In genomic region chr9:64282404-64282987, GRCm38 (mm10) we compare ENCODE assay signal across 9 mouse cellular contexts. TPM values are rescaled to one million over a fixed set of nuclear protein-coding genes. Genes with fewer than 3 reads are reported as not detected.
DNase-seq lines count a peak whose midpoint lies in the region; ATAC-seq lines count a peak whose summit lies in the region.
"Had no signal": no experiment of that assay in that cellular context is flagged by ENCODE, and none has a peak within 500 bp of the region (broad histone marks: within the 10 kb centered on the region; RNA-seq: fewer than 3 reads in every experiment).

No protein-coding gene starts in this region.

- no peaks in the 10 kb centered on the region for H3K27me3 ChIP-seq in kidney, embryonic 14.5 days (ENCODE audit: control insufficient read depth, insufficient read depth, low read length)
- no peaks in the 10 kb centered on the region for H3K27me3 ChIP-seq in midbrain, embryonic 16.5 days (ENCODE audit: control insufficient read depth, insufficient read depth, low read depth, low read length)

- H3K27ac ChIP-seq in kidney, embryonic 14.5 days (ENCODE audit: low read depth, low read length): no peak overlapping the region
- no peak overlapping the region for H3K27ac ChIP-seq in midbrain, embryonic 16.5 days (ENCODE audit: low read length)

- no peak for DNase-seq in kidney, postnatal 4 days
- DNase-seq in c-Kit-positive CD71-negative TER-119-negative erythroid progenitor cells, embryonic 14.5 days (ENCODE audit: low read depth): peak; percentile 28
- DNase-seq in induced T-regulatory cell, adult 2 months (ENCODE audit: low read depth): peak; percentile 45
- DNase-seq in spleen, postnatal 14 days (ENCODE audit: low spot score in 2 of 2): no peak
- no peak for DNase-seq in cerebellum, adult 9-10 months
- no peak for DNase-seq in frontal cortex, postnatal 36 days (ENCODE audit: low spot score in 2 of 2)
- DNase-seq: kidney, postnatal 36 days had no signal

- H3K9ac ChIP-seq in kidney, embryonic 14.5 days (ENCODE audit: low read depth, low read length): peak overlapping the region; percentile 95
- no peak overlapping the region for H3K9ac ChIP-seq in midbrain, embryonic 16.5 days (ENCODE audit: low read depth, low read length)

- H3K36me3 ChIP-seq in kidney, embryonic 14.5 days (ENCODE audit: control insufficient read depth, insufficient read depth, low read length): no peaks in the 10 kb centered on the region
- H3K36me3 ChIP-seq in midbrain, embryonic 16.5 days (ENCODE audit: control insufficient read depth, insufficient read depth, low read length): no peaks in the 10 kb centered on the region

- ATAC-seq in kidney, embryonic 14.5 days (ENCODE audit: low FRiP score, low TSS enrichment): no peak
- no peak for ATAC-seq in midbrain, embryonic 16.5 days

- WGBS in kidney, embryonic 14.5 days: 57% methylated on average over 5 of the region's 5 CpGs
- WGBS in midbrain, embryonic 16.5 days: 68% methylated on average over 5 of the region's 5 CpGs

- H3K9me3 ChIP-seq in kidney, embryonic 14.5 days (ENCODE audit: control insufficient read depth, low read length): no peaks in the 10 kb centered on the region
- no peaks in the 10 kb centered on the region for H3K9me3 ChIP-seq in midbrain, embryonic 16.5 days (replicated peaks; ENCODE audit: control insufficient read depth, low read length, poor library complexity, severe bottlenecking)

- peaks cover 5% of the 10 kb centered on the region for H3K4me1 ChIP-seq in kidney, embryonic 14.5 days (ENCODE audit: control insufficient read depth, insufficient read depth, low read length)
- H3K4me1 ChIP-seq in midbrain, embryonic 16.5 days (ENCODE audit: control insufficient read depth, insufficient read depth, low read length): peaks cover 9% of the 10 kb centered on the region

- H3K4me3 ChIP-seq in kidney, embryonic 14.5 days (ENCODE audit: low read length): peak overlapping the region; percentile 92
- H3K4me3 ChIP-seq in midbrain, embryonic 16.5 days (ENCODE audit: low read depth, low read length): peak overlapping the region; percentile 93; the same call in 1 of the 2 replicates

- H3K4me2 ChIP-seq in kidney, embryonic 14.5 days (replicated peaks; ENCODE audit: low read depth, low read length): peak overlapping the region; percentile 66
- H3K4me2 ChIP-seq in midbrain, embryonic 16.5 days (ENCODE audit: low read length): peak overlapping the region; percentile 74

RNA-seq across cellular contexts. Expression of gene Tipin, which starts 1.1 kb away (rescaled TPM):
- polyA plus RNA-seq in kidney, embryonic 14.5 days (2014; fragmentation: Nextera tagmentation; extraction: Ambion mirVana): 279 and 325 TPM in 2 replicates
- polyA plus RNA-seq in midbrain, embryonic 16.5 days (2015; fragmentation: Nextera tagmentation; extraction: Ambion mirVana): 56.3 and 66.2 TPM in 2 replicates

RNA-seq across cellular contexts. Expression of gene Map2k1, which starts 29.1 kb away (rescaled TPM):
- 56.9 and 72.3 TPM in 2 replicates for polyA plus RNA-seq in kidney, embryonic 14.5 days (2014; fragmentation: Nextera tagmentation; extraction: Ambion mirVana)
- polyA plus RNA-seq in midbrain, embryonic 16.5 days (2015; fragmentation: Nextera tagmentation; extraction: Ambion mirVana): 62.6 and 68.4 TPM in 2 replicates

RNA-seq across cellular contexts. Expression of gene Uchl4, which starts 47.5 kb away (rescaled TPM):
- polyA plus RNA-seq in kidney, embryonic 14.5 days (2014; fragmentation: Nextera tagmentation; extraction: Ambion mirVana): 2.9 and 3.3 TPM in 2 replicates
- polyA plus RNA-seq in midbrain, embryonic 16.5 days (2015; fragmentation: Nextera tagmentation; extraction: Ambion mirVana): 2.7 and 2.9 TPM in 2 replicates

RNA-seq across cellular contexts. Expression of gene Dis3l, which starts 58.6 kb away (rescaled TPM):
- polyA plus RNA-seq in kidney, embryonic 14.5 days (2014; fragmentation: Nextera tagmentation; extraction: Ambion mirVana): 11.9 and 24.6 TPM in 2 replicates
- polyA plus RNA-seq in midbrain, embryonic 16.5 days (2015; fragmentation: Nextera tagmentation; extraction: Ambion mirVana): 23.7 and 24.3 TPM in 2 replicates

Comparison
In these comparisons a context has a peak if more than half of its experiments do, and no peak if none do; other contexts are left out.
1. DNase-seq: peak in c-Kit-positive CD71-negative TER-119-negative erythroid progenitor cells, embryonic 14.5 days (single experiment) and induced T-regulatory cell, adult 2 months (single experiment); none in kidney, postnatal 4 days (0 of 2), spleen, postnatal 14 days (0 of 2), cerebellum, adult 9-10 months (single experiment) and frontal cortex, postnatal 36 days (0 of 2).